Mouse (Mus musculus) lung, postnatal 14 days (tissue): ENCODE results near the gene Pus10.
"Not testable (repeated sequence)": the region's sequence is repeated elsewhere in the genome, so short reads cannot be mapped to it uniquely, and the experiment has no call there.

Experiments
- DNase-seq: peaks from one replicate; pipeline ENCODE4 v3.0.0; 2021

The Pus10 gene

DNA sequence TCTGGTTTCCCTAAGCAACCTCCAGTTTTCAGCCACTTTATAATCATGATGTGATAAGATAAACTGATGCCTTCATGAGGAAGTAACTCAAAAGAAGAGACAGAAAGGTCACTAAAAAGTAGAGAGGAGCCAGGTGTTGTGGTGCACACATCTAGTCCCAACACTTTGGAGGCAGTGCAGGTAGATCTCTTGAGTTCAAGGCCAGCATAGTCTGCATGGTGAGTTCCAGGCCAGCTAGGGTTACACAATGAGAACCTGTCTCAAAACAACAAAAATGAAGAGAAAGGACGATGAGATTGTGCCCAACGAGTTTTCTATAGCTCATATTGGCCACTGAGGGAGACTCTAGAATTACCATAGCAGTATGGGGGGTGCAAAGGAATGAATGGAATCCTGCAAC, 33.1 kb downstream of the Pus10 start:
- DNase-seq: no peak

DNA sequence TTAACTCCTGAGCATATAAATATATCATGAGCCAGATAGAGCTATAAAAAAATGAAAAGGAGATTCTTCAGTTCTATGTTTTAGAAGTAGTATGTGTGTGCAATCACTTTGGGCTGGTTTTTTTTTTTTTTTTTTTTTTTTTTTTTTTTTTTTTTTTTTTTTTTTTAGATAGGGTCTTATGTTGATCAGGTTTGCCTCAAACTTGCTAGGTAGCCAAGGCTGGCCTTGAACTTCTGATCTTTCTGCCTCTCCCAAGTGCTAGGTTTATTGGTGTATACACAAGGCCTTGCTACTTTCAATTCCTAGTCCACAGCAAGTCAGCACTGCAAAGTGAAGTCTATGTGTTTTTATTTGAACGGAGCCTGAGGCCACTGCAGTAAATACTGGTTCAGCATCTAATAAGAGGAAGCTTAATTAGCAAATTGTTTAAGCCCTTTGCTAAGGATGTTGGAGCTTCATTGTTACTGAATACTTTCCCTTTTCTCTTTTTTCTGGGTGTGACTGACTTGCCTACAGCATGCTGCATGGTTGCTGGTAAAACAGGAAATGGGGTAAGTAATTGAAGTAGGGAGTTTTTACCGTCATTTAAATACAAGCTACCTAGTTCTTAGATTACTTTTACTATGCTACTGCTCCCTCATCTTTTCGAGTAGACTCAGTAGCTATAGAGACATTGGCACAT, 34.1 kb downstream of the Pus10 start:
- DNase-seq: no peak

DNA sequence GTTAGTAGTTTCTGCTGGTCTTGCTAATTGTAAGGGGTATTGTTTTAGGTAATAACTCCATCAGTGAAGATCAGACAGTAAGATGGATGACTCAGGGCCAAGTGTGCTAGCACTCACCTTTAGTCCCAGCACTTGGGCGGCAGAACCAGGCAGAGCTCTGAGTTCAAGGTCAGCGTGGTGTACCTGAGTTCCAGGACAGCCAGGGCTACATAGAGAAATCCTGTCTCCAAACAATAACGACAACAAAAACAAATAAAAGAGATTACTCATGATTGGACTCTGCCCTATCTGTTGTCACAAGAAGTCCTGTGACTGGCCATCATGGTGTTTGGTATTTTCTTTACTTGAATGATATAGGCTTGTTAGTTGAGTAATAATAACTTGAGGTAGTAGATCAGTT, 36.4 kb downstream of the Pus10 start:
- DNase-seq: no peak

DNA sequence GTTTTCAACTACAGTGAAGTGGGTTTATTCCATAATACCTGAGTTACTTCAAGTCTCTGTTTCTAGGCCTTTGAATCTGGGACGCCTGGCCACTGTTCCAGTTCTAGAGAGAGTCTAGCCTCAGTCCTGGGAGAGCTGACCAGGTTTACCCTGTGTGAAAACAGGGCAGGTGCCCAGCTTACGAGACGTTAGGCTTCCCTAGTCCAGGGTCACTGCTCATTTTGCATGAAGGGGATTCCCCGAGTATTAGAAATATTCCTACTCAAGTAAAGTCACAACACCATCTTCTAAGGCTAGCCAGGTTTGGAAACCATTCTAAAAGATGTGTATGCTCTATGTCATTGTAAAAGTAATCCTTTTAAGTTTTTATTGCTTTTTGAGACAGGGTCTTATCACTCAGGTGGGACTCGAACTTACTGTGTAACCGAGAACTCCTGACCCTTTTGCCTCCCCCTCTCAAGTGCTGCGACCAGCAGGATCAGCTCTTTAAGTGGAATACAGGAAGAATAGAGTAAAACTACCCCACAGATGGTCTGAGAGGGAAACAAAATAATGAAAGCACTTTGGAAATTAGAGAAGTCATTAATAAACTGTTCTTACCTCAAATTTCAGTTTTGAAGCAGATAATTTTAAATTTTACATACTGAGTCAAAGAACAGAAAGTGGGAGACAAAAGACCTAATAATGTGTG, 39.3 kb downstream of the Pus10 start:
- DNase-seq: no peak

DNA sequence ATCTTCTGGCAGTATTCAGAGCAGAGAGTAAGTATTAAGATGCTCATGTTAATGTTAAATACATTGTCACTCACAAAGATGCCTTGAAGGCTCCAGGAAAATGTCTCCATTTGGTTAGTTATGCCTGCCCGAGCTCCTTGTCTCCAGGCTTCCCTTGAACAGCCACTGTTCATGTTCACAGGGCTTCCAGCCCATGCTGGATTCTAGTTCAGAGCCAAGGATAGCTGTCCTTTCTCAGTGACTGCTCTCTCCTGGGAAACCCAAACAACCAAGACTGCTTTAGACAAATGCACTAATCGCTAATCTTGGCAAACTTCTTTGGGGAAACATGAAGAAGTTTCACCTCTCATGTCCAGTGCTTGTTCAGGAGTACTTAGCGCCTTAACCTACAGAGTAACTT, 46.8 kb downstream of the Pus10 start:
- DNase-seq: no peak

DNA sequence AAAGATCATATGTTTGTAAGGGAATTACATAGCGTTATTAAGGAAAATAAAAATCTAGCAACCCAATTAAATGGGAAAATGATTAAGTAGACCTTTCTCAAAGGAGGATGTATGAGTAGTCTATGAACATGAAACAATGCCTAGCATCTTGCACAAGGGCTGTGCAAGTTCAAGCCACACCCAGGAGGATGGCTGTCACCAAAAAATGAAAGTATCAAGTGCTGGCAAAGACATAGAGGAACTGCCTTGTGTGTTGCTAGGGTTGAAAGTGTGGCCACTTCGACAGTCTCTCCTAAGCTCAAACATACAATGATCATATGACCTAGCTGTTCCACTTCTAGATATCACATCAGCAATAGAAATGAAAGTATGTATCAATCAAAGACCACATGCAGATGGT, 53.4 kb downstream of the Pus10 start:
- DNase-seq: no peak

DNA sequence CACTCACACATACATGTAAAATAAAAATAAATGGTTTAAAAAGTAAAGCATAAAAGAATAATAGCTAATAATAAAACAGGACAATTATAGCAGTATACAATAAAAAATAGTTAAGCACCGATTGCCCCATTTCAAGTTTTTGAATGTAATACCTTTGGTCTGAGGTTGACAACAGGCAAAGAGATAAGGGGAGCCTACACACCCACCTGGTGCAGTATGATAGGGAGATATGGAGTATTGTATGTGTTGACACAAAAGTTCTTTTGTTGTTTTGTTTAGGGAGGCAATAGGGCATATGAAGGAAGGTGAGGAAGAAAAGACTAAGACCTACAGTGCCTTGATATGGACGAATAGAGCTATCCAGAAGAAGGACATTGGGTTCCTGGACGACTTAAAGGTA, 54.4 kb downstream of the Pus10 start:
- DNase-seq: no peak

DNA sequence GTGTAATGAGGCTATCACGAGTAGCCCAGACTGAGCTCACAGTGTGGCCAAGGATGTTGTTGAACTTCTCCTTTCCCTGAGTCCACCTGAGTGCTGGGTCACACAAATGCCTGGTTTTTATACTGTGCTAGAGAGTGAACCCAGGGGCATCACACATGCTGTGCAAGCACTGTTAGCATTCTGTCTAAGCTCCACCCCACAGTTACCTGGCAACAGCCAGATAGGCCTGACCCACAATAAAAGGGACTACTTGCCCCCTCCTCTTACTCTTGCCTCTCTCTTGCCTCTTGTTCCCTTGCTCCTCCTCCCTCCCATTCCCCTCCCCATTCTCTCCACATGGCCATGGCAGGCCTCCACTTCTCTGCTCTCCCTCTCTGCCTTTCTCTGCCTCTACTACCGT, 56.9 kb downstream of the Pus10 start:
- no peak for DNase-seq

DNA sequence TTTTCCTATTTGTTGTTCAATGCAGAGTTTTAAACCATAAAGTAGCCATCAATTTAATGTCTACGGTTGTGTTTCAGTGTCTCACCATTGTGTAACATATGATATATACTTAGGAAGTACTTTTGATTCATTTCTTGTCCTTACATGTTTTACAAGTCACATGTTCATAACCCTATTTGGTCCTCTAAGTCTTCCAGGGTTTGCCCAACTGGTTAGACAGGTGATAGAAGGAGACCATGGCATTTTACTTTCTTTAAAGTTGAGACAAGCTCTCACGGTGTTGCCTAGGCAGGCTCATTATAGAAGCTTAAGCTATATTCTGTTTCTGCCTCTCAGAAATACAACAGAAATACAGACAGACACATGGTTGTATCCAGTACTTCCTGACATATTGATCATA, 60.4 kb downstream of the Pus10 start:
- no peak for DNase-seq

DNA sequence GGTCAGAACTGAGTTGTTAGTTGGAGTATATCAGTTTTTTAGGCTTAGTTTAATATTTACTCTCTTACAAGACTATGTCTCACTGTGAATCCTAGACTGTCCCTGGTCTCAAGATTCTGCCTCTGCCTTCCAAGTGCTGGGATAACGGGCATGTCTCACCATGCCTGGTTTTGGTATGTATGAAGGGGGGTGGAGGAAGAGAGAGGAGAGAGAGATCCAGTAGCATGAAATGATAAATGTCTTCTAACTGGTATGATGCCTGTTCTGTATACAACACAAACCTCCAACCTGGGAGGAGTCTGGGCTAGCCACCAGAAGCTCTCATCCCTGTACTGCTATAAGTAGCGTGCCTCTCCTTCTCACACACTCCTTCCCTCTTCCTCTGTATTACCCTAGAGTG, 61.0 kb downstream of the Pus10 start:
- DNase-seq: no peak

DNA sequence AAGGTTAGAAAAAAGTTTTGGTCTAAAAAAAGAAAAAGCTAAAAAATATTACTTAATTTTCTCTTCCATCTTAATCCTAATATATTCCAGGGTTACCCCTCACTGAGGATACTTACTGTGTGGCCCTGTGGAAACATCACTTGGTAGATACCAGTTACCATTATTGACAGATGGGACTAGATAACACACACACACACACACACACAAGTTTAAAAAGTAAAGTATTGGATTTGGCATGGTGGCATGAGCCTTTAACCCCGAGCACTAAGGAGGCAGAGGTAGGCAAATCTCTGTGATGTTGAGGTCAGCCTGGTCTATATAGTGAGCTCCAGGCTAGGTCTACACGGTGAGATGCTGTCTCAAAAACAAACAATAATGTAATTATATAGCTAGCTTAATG, 62.7 kb downstream of the Pus10 start:
- no peak for DNase-seq

DNA sequence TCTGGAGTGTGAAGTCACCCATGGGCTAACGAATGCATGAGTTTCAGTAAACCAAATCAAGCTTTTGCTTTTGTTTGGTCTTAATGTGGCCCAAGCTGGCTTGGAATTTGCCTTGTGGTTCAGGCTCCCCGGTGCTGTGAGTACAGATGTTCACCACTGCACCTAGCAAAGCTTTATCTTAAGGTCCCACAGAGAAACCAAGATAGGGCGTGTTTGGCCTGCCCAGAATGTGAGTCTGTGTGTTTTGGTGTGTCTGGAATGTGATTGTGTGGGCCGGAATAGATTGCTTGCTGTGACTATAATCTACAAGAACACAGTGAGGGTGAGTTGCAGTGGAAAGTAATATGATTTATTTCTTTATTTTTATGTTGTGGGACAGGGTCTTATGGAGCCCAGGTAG, 64.6 kb downstream of the Pus10 start:
- DNase-seq: no peak

DNA sequence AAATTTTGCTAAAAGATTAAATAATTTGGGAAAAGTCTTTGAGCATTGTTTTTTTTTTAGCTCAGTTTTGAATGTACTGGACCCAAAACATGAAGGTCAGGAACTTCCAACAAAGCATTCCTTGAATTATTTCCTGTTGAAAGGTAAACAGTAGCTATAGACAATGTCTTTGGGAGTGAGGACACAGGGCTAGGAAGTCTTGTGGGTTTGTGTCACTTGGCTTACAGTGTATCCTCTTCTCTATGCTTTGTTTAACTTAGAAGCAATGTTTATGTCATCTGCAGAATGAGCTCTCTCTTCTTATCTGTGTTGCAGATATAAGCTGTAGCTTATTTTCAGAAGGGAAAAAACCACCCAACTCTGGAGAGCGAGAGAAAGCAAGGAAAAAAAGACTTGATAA, 67.4 kb downstream of the Pus10 start:
- no peak for DNase-seq

DNA sequence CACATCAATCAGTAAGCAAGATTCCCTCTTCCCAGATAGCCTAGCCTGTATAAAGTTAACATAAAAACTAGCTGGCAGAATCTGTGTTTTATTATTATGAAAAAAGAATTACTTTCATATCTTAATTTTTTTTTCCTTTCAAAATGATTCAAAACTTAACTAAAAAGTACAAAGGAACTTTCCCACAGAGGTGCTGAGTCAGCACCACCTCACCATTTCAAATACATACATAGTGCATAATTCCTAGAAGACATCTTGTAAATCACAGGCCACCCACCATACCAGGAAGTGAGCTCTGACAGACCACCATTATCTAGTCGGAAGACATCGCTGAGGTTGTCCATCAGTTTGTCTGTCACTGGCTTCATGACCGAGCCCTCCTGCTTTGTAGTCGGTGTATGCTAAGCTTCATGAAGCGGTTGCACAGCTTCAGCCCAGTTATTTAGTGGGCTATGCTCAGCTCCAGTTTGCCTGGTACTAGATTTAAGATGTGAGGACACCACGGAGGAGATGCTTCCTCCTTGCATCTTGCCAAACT, 69.3 kb downstream of the Pus10 start:
- DNase-seq: no peak

DNA sequence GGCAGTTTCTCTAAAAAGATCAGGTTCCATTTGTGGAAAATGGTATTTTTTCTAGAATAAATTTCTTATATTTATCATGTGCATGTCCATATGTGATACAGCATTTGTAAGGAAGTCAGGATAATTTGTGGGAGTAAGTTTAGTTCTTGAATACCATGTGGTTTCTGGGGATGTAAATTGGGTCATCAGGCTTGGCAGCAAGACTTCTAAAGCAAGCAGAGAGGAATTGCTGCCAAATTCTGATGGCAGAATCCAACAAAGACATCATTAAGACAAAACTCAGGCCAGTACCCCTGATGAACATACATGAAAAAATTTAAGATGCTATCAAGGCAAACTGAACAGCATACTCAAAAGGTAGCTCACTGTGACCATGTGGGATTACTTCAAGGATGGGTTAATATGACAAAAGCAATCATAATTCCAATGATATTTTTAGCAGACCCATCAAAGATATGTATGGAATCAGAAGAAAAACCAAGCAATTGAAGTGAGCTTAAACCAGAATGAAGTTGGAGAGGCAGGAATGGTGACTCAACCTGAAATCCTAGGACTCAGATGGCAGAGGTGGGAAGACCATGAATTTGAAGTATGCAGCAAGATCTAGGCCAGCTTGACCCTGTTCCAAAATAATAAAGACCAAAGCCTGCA, 70.5 kb downstream of the Pus10 start:
- no peak for DNase-seq

DNA sequence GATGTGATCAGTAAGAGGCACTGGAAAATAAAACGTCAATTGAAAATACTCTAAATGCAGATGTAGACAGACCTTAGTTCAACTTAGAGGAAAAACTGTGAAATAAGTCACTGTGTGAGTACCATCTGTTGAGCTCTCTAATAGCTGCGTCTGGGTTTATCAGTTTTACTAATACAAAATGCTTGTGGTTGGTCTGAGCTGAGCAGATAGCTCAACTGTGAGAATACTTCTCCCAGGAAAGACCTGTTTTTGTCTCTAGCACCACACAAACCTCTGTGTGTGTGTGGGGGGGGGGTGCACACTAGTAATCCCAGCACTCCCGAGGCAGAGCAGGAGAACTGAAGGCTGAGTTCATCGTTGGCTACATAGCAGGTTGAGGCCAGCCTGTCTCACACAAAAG, 75.4 kb downstream of the Pus10 start:
- no peak for DNase-seq

DNA sequence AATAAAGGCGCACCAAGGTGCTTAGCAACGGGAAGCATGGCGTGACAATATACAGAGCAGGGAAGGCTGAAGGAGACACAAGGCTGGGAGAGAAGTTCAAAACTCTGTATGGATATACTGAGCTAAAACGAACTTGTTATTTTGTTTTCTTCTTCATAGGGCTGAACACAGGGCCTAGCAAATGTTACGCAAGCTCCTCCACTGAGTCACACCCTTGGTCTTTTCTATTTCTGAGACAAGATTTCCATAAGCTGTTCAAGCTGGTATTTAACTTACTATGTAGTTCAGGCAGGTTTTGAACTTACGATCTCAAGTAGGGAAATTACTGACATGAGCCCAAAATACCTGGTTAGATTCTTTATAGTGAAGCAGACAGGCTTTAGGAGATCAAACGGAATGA, 75.9 kb downstream of the Pus10 start:
- DNase-seq: no peak

DNA sequence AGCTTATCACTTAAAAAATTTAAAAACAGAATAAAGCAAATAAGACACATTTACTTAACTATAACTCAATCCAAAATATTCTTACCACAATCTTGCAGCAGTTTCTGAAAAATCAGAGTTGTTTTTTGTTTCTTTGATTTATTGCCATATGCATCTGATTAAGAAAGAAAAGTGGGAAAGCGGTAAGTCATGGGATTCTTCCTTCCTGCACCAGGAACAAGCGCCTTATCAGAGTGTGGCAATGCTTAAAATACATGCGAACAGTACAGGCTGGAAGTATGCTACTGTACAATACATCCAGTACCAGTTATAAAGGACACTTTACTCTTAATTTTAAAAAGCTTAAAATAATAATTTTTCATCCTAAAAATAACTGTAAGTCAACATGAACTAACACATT, 78.9 kb downstream of the Pus10 start:
- no peak for DNase-seq

DNA sequence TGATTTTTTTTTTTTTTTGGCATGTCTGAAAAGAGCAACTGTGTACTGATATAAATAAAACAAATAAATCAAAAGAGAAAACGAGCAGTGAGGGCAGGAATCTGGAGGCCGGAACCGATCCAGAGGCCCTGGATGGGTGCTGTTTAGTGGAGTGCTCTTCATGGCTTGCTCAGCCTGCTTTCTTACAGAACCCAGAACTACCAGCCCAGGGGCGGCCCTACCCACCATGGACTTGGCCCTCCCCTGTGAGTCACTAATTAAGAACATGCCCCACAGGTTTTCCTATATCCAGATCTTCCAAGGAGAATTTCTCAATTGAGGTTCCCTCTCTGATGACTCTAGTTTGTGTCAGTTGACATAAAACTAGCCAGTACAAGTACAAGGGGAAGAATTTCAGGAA, 80.6 kb downstream of the Pus10 start:
- DNase-seq: no peak

DNA sequence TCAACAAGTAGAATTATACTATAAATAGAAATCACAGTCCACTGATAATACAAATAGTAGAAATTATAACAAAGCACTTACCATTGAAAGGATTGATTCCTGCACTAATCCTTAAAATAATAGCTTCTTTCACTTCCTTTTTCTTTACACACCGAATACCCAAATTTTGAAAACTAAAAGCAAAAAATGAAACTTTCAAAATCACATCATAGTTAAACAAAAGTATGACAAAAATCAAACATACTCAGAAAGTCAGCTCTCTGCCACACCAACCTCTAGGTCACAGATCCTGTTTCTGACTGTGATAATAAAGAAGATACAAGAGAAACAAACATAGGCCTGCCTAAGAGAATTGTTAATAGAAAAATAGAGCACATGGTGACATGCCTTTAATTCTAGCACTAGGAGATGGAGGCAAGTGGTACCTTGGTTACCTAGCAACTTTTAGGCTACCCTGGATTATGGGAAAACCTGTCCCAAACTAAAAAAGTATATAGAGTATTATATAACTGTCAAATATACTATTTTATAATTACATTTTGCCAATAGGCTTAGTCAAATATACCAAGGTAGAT, 87.7 kb downstream of the Pus10 start:
- no peak for DNase-seq

DNA sequence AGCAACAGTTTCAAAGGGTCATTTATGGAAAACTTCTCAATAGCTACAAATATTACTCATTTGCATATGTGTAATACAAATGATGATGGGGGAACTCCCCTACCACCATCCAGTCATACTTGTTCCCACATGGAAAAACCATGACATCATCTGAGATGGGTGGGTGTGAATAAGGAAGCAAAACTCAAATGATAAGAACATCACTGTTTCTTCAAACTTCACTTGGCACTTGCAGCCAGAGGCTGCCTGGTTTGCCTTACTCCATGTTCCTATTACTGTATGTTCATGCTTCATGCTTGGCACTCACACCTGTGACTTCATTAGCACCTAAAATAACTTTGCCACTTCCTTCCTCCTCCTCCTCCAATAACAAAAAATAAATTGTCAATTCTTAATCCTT, 88.9 kb downstream of the Pus10 start:
- DNase-seq: no peak

DNA sequence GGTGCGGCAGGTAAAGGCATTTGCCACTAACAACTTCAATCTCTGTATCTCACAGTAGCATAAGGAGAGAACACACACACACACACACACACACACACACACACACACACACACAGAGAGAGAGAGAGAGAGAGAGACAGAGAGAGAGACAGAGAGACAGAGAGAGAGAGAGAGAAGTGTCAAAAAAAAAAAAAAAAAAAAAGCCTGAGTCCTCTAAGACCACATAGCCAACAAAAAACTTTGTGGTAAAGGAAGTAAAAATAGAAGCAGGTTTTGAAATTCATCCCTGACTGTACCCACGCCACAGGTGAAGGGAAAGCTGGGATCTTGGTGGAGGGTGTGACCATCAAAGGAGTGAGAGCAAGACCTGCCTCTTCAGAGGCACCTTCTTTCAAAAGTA, 92.7 kb downstream of the Pus10 start:
- DNase-seq: no peak

DNA sequence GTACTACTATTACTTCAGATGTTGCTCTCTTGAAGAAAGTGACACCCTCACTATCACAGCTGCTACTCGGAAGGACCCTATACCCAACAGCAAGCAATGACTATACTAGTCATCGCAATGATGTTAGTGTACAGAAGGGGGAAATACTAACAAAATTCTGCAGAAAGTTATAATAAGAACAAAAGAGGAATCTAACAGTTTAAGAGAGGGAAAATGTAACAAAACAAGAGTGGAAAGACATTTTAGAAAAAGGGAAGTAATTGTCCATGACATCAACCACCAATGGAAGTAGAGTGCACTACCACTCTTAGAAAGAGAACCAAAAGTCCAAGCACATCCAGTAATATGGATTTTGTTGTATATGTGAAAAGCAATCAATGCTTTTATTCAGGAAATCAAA, 97.2 kb downstream of the Pus10 start:
- DNase-seq: no peak

DNA sequence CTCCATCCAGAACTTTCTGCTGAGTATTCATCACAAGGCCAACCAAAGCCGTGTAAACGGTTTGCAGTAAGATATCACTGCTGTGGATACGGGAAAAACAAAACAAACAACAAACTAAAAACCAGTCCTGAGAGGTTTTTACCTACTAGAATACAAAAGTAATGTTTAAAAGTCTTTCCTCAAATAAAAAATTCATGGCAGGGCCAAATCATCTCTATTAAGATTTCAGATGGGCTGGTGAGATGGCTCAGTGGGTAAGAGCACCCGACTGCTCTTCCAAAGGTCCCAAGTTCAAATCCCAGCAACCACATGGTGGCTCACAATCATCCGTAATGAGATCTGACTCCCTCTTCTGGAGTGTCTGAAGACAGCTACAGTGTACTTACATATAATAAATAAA, 101.9 kb downstream of the Pus10 start:
- not testable (repeated sequence) for DNase-seq
